Mouse (Mus musculus): ENCODE data around the gene Pgm1. TPM values are rescaled to one million over a fixed set of nuclear protein-coding genes. Genes with fewer than 3 reads are reported as not detected.

Pgm1 gene
- polyA plus RNA-seq, 1 experiment from 2014 or later, result 61.3 TPM

GRCm38 (mm10) chr4:99988771-99989170 lies 59.6 kb downstream of the Pgm1 start:
- Histone ChIP-seq H3K9me3 (no peaks in the 10 kb centered on the region), H3K27me3 (ENCODE audit: insufficient read depth, poor library complexity, severe bottlenecking) (no peaks in the 10 kb centered on the region), H3K36me3 (no peaks in the 10 kb centered on the region; the same call in 1 of the 2 replicates), H3K4me3 (no peak overlapping the region), H3K27ac (no peak overlapping the region), H3K4me1 (replicated peaks) (0 out of 2 replicates have a peak, but pooled peaks cover 9% of the 10 kb centered on the region)
- DNase-seq (ENCODE audit: low spot score), result no peak
- 77% methylated on average over 7 of the region's 7 CpGs for WGBS

DNA sequence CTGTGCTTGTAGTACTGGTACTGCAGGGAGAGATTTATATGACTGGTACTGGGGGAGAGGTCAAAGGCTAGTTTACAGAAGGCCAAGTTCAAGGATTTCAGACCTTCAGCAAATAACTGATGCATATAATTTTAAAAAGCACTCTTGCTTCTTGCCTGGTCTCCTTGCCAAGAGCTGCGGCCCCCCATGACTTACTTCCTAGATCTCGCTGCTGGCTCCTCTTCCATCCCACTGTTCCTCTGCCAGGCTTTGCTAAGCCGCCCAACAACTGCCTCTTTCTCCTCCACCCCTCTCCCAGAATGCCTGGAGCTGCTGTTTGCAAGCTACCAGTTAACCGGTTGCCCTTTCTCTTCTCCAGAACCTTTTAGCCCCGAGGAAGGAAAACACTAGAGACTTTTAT lies 71.8 kb downstream of the Pgm1 start:
- Histone ChIP-seq H3K27me3 (ENCODE audit: insufficient read depth, poor library complexity, severe bottlenecking) (no peaks in the 10 kb centered on the region), H3K9me3 (no peaks in the 10 kb centered on the region), H3K4me3 (no peak overlapping the region), H3K27ac (no peak overlapping the region), H3K36me3 (no peaks in the 10 kb centered on the region), H3K4me1 (replicated peaks) (no peaks in the 10 kb centered on the region)
- no peak for DNase-seq (ENCODE audit: low spot score)
- 73% methylated on average over 5 of the region's 5 CpGs for WGBS

DNA sequence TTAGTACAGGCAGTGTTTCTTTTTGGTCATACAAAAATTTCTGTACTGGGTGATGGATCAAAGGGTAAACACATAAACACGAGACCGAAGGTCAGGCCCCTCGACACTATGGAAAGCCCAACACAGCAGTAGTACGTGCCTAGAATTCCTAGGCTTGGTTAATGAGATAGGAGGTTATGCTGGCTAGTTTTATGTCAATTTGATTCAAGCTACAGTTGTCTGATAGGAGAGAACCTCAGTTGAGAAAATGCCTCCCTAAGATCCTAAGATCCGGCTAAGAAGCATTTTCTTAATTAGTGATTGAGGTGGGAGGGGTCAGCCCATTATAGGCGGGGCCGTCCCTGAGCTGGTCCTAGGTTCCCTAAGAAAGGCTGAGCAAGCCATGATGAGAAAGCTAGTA lies 72.6 kb downstream of the Pgm1 start:
- WGBS, result 72% methylated on average over 7 of the region's 7 CpGs
- Histone ChIP-seq H3K4me1 (replicated peaks) (no peaks in the 10 kb centered on the region), H3K36me3 (no peaks in the 10 kb centered on the region), H3K4me3 (no peak overlapping the region), H3K27me3 (ENCODE audit: insufficient read depth, poor library complexity, severe bottlenecking) (no peaks in the 10 kb centered on the region), H3K9me3 (no peaks in the 10 kb centered on the region), H3K27ac (no peak overlapping the region)
- no peak for DNase-seq (ENCODE audit: low spot score)

DNA sequence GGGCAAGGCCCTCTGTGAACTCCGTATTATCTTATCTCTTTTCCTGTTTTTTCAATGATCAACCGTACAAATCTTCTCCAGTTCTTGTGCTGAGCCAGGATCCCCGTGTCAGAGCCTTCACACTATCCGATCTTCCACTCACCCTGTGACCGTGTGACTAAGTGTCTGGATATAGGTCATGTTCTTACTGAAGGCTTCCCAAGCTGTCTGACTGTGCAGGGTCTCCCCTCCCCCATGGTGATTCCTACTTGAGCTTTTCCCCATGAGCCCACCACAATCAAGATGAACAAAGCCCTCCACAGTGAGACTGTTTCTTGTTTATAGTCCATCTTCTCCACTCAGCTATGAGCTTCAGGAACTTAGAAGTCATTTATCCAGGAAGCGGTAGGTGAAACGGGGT lies 78.5 kb downstream of the Pgm1 start:
- no peak overlapping the region for H3K4me3 ChIP-seq
- H3K27ac ChIP-seq, result no peak overlapping the region
- peaks cover 28% of the 10 kb centered on the region for H3K4me1 ChIP-seq (replicated peaks)
- H3K9me3 ChIP-seq, result no peaks in the 10 kb centered on the region
- H3K36me3 ChIP-seq, result no peaks in the 10 kb centered on the region
- H3K27me3 ChIP-seq (ENCODE audit: insufficient read depth, poor library complexity, severe bottlenecking), result no peaks in the 10 kb centered on the region
- no peak for DNase-seq (ENCODE audit: low spot score)
- 87% methylated on average over 7 of the region's 7 CpGs for WGBS

- Histone ChIP-seq H3K36me3 (no peaks in the 10 kb centered on the region), H3K27ac (peak overlapping the region; percentile 66), H3K9me3 (no peaks in the 10 kb centered on the region), H3K4me3 (no peak overlapping the region), H3K27me3 (ENCODE audit: insufficient read depth, poor library complexity, severe bottlenecking) (no peaks in the 10 kb centered on the region), H3K4me1 (replicated peaks) (peaks cover 28% of the 10 kb centered on the region)
- 34% methylated on average over 5 of the region's 5 CpGs for WGBS
- peak; percentile 84 for DNase-seq (ENCODE audit: low spot score)
These were observed 79.3 kb downstream of the Pgm1 start for GRCm38 (mm10) chr4:100008371-100009090.

DNA sequence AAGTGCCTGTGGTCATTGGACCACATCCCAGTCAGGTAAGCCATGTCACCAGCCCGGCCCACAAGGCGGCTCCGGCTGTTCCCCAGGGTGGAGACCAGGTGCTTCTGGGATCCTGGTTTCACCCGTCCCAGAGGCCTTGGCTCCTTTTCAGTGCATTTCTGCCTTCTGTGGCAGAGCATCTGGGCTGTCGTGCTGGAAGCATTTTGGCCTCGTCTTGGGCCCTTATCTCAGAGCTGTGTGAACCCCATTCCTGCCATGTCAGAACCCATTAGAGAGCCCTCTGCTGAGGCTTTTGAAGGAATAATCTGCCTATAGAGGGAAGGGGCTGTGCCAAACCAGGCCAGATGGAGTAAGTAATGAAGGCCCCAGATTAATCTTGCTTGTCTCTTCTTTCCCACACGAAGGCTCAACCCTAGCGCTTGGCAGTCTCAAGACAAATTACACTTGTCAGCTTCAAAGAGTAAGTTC lies 80.0 kb downstream of the Pgm1 start:
- Histone ChIP-seq H3K27ac (0 out of 2 replicates have a peak overlapping the region, but pooled peaks have one; percentile 31), H3K4me3 (no peak overlapping the region), H3K4me1 (replicated peaks) (peaks cover 28% of the 10 kb centered on the region), H3K27me3 (ENCODE audit: insufficient read depth, poor library complexity, severe bottlenecking) (no peaks in the 10 kb centered on the region), H3K9me3 (no peaks in the 10 kb centered on the region), H3K36me3 (no peaks in the 10 kb centered on the region)
- DNase-seq (ENCODE audit: low spot score), result no peak
- WGBS, result 75% methylated on average over 8 of the region's 8 CpGs

GRCm38 (mm10) chr4:100010916-100011315 lies 81.7 kb downstream of the Pgm1 start:
- Histone ChIP-seq H3K27ac (0 out of 2 replicates have a peak overlapping the region, but pooled peaks have one; percentile 23), H3K36me3 (no peaks in the 10 kb centered on the region), H3K4me3 (no peak overlapping the region), H3K27me3 (ENCODE audit: insufficient read depth, poor library complexity, severe bottlenecking) (no peaks in the 10 kb centered on the region), H3K4me1 (replicated peaks) (peaks cover 28% of the 10 kb centered on the region), H3K9me3 (no peaks in the 10 kb centered on the region)
- 89% methylated on average over 3 of the region's 3 CpGs for WGBS
- DNase-seq (ENCODE audit: low spot score), result no peak

DNA sequence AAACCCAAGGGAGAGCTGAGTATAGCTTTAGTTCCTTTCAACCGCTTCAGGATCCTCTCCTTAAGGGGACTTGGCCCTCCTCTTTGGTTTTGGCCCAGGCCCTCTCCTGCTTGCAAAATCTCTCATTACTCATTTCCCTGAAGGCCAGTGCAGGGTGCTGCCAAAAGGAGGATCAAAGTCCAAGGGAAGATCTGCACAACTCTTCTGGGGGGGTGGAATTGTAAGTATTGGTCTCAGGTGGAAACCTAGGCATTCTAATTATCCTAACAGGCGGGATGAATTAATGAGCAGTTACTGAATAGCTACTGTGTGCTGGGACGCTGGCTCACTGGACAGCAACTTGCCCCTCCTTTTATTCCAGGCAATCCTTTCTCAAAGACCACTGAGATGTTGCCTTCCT lies 82.3 kb downstream of the Pgm1 start:
- H3K27ac ChIP-seq, result no peak overlapping the region
- H3K9me3 ChIP-seq, result no peaks in the 10 kb centered on the region
- H3K36me3 ChIP-seq, result no peaks in the 10 kb centered on the region
- H3K4me1 ChIP-seq (replicated peaks), result peaks cover 28% of the 10 kb centered on the region
- H3K4me3 ChIP-seq, result no peak overlapping the region
- H3K27me3 ChIP-seq (ENCODE audit: insufficient read depth, poor library complexity, severe bottlenecking), result no peaks in the 10 kb centered on the region
- DNase-seq (ENCODE audit: low spot score), result no peak
- WGBS, result 69% methylated on average over 3 of the region's 3 CpGs

- H3K9me3 ChIP-seq, result no peaks in the 10 kb centered on the region
- DNase-seq (ENCODE audit: low spot score), result no peak
- H3K27me3 ChIP-seq (ENCODE audit: insufficient read depth, poor library complexity, severe bottlenecking), result no peaks in the 10 kb centered on the region
- WGBS, result 82% methylated on average over 8 of the region's 8 CpGs
- no peak overlapping the region for H3K4me3 ChIP-seq
- H3K4me1 ChIP-seq (replicated peaks), result peaks cover 28% of the 10 kb centered on the region
- no peak overlapping the region for H3K27ac ChIP-seq
- no peaks in the 10 kb centered on the region for H3K36me3 ChIP-seq
These were observed 83.3 kb downstream of the Pgm1 start for GRCm38 (mm10) chr4:100012361-100013035.

- no peaks in the 10 kb centered on the region for H3K4me1 ChIP-seq (replicated peaks)
- no peaks in the 10 kb centered on the region for H3K36me3 ChIP-seq
- no peaks in the 10 kb centered on the region for H3K27me3 ChIP-seq (ENCODE audit: insufficient read depth, poor library complexity, severe bottlenecking)
- H3K4me3 ChIP-seq, result no peak overlapping the region
- no peak for DNase-seq (ENCODE audit: low spot score)
- no peaks in the 10 kb centered on the region for H3K9me3 ChIP-seq
- H3K27ac ChIP-seq, result no peak overlapping the region
- WGBS, result 75% methylated on average over 3 of the region's 3 CpGs
These were observed 98.6 kb downstream of the Pgm1 start for GRCm38 (mm10) chr4:100027773-100028172.

DNA sequence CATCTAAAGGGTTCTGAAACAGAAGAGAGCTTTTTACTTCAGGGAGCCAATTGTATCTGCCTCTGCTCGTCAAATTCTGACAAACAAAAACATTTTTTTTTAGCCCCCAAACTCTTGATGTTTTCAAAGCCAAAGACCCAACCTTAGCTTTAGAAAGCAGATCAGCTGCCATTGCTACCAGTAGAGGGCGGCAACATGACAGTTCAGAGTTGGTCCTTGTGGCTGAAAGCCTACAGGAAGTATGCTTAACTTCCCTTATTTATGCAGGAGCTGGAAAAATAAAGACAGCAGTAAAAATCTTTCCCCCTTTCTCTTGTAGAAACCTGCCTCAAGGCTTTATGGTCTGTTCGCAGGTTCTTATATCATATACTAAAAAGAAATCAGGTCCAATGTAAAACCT lies 99.4 kb downstream of the Pgm1 start:
- WGBS, result 21% methylated on average over 3 of the region's 3 CpGs
- Histone ChIP-seq H3K36me3 (no peaks in the 10 kb centered on the region), H3K4me1 (replicated peaks) (peaks cover 6% of the 10 kb centered on the region), H3K4me3 (no peak overlapping the region), H3K9me3 (no peaks in the 10 kb centered on the region), H3K27ac (no peak overlapping the region), H3K27me3 (ENCODE audit: insufficient read depth, poor library complexity, severe bottlenecking) (no peaks in the 10 kb centered on the region)
- DNase-seq (ENCODE audit: low spot score), result peak; percentile 67

DNA sequence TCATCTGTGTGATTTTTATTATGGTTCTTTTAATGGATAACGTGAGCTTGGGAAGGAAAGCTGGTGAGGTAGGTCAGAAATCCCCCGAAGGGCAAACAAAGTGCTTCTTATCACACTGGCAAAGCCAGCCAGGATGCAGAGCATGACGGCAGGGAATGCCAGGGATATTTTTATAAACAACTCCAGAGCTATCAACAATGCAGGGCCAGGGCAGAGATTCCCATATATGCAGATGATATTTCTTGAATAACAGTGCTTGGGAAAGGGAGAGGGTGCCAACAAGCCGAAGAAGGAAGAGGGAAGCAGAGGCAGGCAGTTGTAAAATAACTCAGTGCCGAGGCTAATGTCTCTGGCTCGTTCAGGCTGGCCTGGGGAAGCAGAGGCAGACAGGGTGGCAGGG lies 102.1 kb downstream of the Pgm1 start:
- WGBS, result 78% methylated on average over 6 of the region's 6 CpGs
- peaks cover 6% of the 10 kb centered on the region for H3K4me1 ChIP-seq (replicated peaks)
- DNase-seq (ENCODE audit: low spot score), result no peak
- H3K36me3 ChIP-seq, result no peaks in the 10 kb centered on the region
- no peaks in the 10 kb centered on the region for H3K27me3 ChIP-seq (ENCODE audit: insufficient read depth, poor library complexity, severe bottlenecking)
- H3K9me3 ChIP-seq, result no peaks in the 10 kb centered on the region
- H3K27ac ChIP-seq, result no peak overlapping the region
- H3K4me3 ChIP-seq, result no peak overlapping the region

DNA sequence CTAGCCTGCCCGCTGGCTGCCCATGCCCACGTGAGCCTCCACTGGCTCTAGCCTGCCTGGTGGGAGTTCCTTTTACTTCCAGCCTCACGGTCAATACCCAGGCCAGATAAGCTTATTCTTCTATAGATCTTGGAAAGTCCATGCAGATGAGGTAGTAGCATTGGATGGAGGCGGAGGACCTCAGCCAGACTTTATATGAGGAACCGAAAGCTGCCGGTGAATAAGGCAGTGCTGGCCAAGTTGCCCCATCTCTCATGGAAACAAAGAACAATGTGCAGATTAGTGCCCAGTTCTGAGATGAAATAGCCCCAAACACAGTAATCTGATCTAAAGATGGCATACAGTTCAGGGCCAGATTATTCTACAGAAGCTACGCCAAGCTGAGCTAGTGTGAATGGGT lies 103.4 kb downstream of the Pgm1 start:
- H3K27me3 ChIP-seq (ENCODE audit: insufficient read depth, poor library complexity, severe bottlenecking), result no peaks in the 10 kb centered on the region
- H3K4me1 ChIP-seq (replicated peaks), result peaks cover 12% of the 10 kb centered on the region
- 96% methylated on average over 7 of the region's 7 CpGs for WGBS
- no peak overlapping the region for H3K4me3 ChIP-seq
- no peaks in the 10 kb centered on the region for H3K9me3 ChIP-seq
- no peaks in the 10 kb centered on the region for H3K36me3 ChIP-seq
- H3K27ac ChIP-seq, result no peak overlapping the region
- DNase-seq (ENCODE audit: low spot score), result no peak
